Mouse (Mus musculus) ES-E14 (cell line): Measurements from ENCODE around the gene Polr2c.

Experiments used
- CHD2 ChIP-seq: IDR thresholded peaks from 2 replicates; pipeline ENCODE4 v1.6.1; 2014; ENCODE audit warnings: mild to moderate bottlenecking, low read depth, low read length, inconsistent platforms
- ZC3H11A ChIP-seq: IDR thresholded peaks from 2 replicates; pipeline ENCODE4 v1.6.1; 2012; ENCODE audit warnings: low read depth, mild to moderate bottlenecking, inconsistent platforms, low read length, borderline replicate concordance
- ZNF384 ChIP-seq: IDR thresholded peaks from 2 replicates; pipeline ENCODE4 v1.6.1; 2012; ENCODE audit warnings: low read depth, low read length, inconsistent platforms

DNA sequence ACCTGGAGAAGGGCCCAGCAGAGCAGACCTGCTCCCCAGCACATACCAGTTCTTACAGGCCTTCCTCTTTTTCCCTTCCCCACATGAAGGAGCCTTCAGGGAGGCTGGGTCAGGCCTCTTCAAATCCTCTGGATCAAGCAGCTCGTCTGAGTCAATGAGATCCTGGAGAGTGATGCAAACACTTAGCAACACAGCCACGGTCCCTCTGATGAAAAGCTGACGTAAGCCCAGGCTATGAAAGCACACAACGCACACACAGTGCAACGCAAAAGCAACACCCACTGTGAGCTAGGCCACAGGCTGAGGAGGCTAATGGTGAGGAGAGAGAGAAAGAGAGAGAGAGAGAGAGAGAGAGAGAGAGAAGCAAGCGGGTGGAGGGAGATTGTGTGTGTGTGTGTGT lies 32.1 kb upstream of the Polr2c start:
- TF ChIP-seq CHD2 (no peak), ZC3H11A (no peak), ZNF384 (no peak)
